Mouse (Mus musculus) right cerebral cortex, postnatal 10 days (tissue): ENCODE results near the gene Cog4.
"Not testable (repeated sequence)": the region's sequence is repeated elsewhere in the genome, so short reads cannot be mapped to it uniquely, and the experiment has no call there.

Experiments used
- DNase-seq, 2 experiments: peaks; one replicate each; pipeline ENCODE4 v3.0.0; 2021; ENCODE audit warnings: low spot score in 2 of 2

The Cog4 gene

DNA sequence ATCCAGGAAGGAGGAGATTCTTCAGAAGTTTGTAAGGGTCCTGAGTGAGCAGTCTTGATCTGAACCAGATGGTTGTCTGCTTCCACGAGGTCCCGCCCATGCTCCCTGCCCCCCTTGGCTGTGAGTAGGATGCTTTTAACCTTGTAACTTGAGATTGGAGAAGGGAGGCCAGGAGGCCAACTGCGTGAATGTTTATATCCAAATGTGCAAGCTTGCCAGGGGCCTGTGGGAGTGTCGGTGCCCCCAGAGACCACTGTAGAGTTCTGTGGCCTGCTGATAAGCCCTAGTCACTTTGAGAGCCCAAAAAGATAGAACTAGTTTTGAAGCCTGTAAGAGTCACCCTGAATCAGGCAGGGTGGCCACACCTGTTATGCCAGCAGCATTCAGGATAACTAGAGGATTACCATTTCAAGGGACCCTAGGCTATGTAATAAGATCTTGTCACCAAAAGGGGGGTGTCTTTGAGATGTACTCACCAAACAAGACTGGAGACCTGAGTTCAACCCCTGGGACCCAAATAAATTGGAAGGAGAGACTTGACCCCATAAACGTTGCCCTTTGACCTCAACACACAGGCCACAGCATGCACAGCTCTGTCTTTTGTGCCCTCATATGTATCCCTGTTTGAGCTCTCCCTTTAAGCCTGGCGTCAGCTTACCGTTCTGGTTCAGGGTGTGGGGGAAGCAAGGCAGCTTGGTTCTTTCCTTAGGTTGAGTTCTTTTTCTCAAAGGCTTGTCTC is 75.3 kb downstream of the Cog4 start:
- no peak for DNase-seq

DNA sequence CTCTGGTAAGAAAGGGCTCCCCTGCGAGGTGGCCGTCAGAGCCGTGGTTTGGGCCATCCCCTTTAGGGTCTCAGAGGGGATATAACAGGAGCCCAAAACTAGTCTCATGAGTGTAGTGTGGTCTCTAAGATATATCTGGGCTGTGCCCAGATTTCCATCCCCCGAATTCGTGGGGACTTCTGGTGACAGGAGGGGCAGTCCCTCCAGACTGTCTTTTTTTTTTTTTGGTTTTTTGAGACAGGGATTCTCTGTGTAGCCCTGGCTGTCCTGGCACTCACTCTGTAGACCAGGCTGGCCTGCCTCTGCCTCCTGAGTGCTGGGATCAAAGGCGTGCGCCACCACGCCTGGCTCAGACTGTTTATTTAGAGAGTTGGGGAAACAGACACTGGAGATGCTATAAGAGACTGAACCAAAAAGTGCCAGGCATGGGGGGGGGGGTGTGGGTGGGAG is 79.3 kb downstream of the Cog4 start:
- DNase-seq: no peak

DNA sequence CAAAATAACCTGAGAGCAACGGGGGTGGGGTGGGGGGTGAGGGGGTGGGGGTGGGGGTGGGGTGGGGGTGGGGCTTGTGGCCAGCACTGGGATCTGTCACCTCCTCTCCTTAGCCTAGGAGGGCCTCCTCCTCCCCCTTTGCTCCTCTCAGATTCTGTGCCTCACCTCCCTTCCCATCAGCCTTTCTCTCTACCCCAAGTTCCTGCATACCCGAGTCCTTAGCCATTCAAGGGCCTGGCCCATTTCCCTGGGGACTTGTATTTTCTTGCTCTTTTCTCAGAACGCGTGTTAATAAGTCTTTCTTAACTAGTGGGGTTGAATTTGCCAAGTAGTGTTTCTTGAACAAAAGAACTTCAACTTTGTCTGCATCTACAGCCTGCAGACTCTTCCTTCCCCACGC is 80.3 kb downstream of the Cog4 start:
- DNase-seq: no peak

DNA sequence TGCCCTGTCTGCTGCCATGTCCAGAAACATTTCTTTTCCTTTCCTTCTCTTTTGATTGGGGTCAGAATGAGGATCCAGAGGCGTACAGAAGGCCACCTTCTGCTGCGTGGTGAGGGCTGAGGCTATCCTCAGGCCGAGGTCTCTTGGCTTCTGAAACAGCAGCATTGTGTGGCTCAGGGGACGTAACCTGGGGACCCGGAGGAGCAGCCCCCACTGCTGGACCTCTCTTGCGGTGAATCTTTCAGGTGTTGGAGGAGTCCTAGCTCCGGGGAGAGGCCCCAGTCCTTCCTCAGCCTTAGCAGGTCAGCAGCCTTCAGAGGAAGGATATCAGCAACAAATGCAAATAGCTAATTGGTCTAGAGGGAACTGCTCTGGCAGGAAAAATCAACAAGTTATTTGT is 82.0 kb downstream of the Cog4 start:
- DNase-seq: no peak

DNA sequence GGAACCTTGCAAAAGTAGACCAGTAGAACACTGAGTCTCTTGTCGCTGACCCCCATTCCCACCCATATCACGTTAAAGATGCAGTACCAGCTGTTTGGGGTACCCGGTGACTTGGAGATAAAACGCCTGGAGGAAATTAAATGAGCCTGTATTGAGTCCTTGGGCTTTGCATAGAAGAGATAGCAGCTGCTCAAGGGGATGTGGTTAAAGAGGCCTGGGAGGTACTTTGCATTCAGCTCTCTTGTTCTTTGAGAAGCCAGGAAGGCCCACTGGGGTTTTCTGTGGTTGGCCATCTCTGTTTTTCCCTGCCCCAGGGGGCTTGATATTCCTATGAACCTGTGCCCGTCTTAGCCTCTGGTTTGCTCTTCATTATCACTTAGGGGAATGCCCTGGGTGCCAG is 82.7 kb downstream of the Cog4 start:
- no peak for DNase-seq

DNA sequence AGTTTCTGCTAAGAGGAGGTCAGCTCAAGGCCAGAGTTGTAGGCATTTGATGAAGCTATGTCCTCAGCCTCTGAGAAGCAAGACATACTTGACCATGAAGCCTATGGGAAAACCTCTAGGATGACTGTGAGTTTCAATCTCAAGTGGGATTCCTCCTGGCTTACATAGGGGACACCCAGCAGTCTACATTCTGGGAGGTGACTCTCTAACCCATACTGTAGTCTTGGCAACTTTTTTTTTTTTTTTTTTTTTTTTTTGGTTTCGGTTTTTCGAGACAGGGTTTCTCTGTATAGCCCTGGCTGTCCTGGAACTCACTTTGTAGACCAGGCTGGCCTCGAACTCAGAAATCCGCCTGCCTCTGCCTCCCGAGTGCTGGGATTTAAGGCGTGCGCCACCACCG is 83.3 kb downstream of the Cog4 start:
- not testable (repeated sequence) for DNase-seq

DNA sequence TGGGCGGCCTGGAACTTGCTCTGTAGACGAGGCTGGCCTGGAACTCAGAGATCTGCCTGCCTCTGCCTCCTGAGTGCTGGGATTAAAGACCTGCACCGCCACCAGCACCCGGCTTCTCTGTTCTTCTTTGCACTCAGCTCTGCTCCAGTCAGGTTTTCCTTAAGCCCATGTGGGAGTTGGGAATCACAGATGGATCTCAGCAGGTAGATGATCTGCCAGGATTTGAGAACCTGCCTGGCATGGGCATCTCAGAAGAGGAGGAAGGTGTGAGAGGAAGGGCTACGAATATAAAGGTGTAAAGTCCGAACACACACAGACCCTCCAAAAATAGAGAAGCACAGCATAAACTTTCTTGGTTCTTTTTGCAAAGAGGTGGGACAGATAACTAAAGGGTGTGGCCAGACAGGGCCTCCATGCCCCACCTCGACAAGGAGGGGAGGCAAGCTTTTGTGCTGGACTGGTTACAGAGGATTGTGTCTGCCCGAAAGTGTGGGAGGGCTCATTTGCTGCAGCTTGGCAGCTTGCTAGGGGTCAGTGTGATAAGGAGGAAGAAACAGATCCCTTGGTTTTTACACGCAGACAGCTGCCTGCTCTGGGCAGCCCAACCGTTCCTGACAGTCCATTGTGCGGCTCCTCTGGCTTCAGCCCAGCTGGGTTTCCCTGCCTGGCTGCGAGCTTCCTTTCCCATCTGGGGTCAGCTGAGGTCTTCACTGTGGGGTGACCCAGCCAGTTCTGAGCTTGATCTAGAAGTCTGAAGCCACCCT is 85.0 kb downstream of the Cog4 start:
- peak; percentile 68 to 69 for DNase-seq
